Mouse (Mus musculus) right cerebral cortex, adult 18-20 months (tissue): Measurements from ENCODE around the gene Selenop.

ENCODE experiments used
- DNase-seq: peaks from one replicate; pipeline ENCODE4 v3.0.0; 2022; ENCODE audit warnings: mixed read lengths

Gene Selenop

DNA sequence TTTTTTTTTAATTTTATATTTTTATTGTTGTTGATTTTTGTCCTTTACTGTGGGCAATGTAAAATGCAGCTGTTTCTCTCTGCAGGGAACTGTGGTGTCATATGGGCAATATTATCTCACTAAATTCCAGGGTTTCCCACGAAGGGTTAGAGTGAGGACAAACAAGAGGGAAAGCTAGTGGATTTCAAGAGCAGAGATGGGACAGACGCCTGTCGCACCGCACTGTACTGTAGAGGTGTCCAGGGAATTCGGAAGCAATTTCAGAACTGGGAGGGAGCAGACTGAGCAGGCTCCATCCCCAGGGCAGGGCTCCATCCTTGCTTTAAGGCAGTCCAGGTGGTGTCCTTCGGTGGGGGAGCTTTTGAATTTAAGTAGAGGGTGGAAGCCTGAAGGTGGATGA, 2.9 kb downstream of the Selenop start:
- DNase-seq: no peak

DNA sequence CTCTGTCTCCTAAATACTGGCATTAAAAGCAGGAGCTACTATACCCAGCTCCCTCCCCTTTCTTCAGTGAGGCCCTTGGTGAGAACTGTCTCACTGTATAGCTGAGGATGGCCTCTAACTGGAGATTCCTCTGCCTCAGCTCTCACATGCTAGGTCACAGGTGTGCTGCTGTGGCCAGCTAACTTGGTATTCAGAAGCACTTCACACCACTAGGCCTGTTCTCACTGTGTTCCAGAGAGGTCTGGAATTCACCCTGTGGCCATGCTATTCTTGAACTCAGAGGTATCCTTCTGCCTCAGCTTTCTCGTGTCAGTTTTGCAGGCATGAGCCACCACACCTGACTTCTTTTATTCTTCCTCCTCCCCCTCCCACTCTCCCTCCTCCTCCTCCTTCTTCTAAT, 4.8 kb downstream of the Selenop start:
- no peak for DNase-seq

DNA sequence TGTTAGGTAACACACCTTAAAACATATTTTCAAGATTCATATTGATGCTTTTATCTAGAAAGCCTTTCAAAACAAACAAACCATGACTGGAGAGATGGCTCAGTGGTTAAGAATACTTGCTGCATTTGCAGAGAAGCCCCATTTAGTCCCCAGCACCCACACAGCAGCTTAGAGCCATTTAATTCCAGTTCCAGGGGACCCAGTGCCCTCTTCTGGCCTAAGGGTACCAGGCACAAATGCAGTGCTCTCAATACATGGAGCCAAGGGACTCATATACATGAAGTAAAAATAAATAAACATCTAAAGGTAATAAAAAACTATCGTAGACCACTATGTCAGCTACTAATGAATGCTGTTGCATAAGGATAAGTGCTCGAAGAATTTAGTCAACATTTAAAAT, 9.0 kb downstream of the Selenop start:
- no peak for DNase-seq

DNA sequence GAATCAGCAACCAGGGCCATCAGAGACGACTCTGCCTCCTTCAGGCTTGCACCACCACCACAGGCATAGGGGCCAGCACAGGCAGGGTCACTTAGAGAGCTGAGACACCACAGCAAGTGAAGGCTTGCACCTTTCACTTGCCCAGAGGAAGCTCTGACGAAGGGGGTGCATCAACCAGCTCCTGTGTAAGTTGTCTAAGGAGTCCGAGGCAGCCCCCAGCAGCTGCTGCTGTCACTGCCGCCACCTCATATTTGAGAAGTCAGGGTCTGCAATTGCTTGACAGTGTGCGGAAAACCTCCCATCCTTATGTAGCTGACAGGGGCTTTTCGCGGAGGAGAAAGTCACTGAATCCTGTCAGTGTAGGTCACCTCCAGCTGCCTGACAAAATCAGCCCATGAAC, 10.9 kb downstream of the Selenop start:
- DNase-seq: no peak

DNA sequence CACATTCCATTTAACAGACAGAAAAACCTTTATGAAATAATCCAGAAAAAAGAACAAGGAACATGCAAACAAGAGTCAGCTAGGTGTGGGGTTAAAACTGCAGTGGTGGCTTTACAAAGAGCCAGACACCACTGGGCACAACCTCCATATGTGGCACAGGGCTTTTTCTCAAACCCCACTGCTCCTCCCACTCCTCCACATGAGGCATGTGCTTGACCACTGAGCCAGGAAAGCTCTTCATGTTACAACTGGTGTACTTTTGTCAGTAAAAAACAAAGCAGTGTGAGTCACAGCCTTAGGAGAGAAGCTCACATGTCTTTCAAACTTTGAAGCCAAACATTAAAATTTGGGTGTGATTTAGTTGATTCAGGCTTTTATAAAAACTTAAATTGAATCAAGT, 12.9 kb downstream of the Selenop start:
- DNase-seq: no peak

DNA sequence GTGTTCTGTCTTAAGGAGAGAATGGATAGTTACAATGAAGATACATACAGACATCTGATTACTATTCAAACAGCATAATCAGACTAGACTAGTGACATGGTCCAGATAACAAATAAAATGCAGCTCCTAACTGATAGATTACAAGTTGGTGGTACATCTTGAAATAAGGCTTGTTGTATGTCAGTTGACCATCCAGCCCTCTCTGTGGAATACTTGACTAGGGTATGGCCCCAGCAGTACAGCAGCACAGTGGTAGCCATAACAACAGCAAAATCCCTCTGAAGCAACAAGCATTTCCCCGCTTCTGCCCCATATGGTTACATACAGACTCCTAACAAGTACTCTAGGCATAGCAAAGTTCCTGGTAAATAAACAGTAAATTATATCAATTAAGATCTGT, 13.4 kb downstream of the Selenop start:
- DNase-seq: no peak

DNA sequence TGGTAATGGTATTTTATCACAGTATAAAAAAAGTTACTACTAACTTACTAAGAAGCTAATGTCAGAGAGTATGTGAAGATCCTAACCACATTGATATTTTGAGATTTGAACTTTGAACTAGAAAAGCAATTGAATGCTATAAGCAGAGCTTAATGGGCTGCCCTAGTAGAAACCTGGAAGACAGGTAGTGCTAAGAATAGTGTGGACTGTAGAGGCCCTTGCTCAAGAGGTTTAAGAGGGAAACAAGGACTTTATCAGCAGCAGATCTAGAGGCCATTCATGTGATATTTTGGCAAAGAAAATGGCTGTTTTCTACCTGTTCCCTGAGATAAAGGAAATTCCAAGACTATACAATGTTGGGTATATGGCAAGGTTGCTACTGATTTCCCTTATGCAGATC, 17.7 kb downstream of the Selenop start:
- no peak for DNase-seq

DNA sequence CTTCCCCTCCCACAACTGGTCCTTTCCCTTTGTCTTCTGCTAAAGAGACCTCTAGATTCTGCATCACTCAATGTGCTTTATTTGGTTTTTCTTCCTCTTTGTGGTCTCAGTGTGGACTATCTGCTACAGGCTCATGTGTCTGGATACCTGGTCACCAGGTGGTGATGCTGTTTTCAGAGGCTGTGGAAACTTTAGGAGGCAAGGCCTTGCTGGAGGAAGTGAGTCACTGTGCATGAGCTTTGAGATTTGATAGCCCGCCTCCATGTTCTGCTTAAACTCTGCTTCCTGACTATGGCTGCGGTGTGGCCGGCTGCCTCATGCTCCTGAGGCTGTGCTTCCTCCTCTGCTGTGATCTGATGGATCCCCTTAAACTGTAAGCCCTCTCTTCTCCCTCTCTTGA, 22.1 kb downstream of the Selenop start:
- DNase-seq: no peak

DNA sequence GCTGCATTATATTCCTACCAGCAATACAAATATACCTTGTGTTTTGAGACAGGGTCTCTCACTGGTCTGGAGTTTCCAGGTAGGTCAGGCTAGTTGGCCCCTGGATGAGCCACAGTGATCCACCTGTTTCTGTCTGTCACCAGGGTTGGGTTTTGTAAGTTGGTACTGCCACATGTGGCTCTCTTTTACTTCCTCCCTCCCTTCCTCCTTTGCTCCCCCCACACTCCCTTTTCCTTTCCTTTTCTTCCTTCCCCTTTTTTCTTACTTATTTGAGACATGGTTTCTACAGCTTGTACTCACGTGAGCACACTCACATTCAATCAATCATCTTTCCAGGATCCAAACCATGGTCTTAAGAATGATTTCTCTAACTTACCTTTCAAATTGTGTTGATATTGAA, 25.1 kb downstream of the Selenop start:
- no peak for DNase-seq

DNA sequence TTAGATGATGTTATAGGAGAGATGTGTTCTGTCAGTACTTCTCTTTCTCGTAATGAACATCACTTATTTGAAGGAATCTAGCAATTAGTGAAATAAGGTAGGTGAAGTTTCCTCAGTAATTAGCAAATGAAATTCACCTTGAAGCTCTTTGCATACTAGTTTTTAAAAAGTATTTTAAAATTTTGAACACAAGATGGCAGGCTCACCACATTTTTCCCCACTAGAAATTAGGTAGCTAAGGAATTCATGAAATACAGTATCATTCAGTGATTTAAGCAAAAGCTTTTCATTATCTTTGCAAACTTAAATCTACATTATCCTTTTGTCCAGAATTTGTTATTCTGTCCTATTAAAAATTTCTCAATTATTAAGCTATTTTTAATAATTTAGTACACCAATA, 27.6 kb downstream of the Selenop start:
- no peak for DNase-seq

DNA sequence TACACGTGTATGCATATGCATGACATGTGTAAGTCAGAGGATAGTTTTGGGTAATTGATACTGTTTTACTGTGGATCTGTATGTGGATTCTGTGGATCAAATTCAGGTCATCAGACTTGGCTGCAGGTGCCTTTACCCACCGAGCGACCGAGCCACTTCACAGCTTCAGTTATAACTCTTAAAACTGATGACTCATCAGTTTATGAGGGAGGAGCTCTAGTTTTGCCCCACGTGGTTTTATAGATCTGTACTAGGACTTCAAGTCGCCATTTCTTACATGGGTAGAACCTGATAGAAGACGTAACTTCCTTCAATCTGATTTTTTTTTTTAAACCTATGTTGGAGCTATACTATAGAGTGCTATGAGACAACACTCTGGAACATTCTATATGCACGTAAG, 29.3 kb downstream of the Selenop start:
- no peak for DNase-seq

DNA sequence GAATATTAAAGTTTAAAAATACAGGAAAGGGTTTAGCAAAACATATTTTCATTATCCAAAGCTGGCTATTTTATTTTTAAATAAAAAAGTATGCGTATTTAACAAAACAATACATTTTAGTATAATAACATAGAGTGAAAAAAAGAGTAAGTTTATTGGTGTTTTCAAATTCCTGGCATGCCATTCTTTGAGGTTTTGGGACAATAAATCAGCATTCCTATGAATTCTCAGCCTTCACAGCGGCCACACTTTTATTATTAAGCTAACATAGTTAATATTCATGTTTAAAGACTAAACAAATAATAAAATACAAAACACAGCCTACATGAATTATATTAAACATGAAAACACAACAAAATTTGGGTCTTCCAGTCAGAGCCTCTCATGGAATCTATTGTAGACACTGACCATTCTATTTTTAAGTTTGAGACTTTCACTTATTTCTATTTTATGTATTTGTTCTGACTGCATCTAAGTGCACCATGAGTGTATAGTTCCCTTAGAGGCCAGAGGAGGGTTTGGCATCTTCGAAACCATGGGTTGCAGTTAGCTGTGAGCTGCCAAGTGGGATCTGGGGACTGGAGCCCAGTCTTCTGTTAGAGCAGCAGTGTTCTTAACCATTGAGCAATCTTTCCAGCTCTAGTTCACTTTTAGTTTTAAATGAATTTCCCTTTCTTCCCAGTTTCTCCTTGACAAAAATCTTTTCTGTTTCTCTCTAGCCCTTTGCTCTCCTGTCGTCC, 32.2 kb downstream of the Selenop start:
- DNase-seq: no peak

DNA sequence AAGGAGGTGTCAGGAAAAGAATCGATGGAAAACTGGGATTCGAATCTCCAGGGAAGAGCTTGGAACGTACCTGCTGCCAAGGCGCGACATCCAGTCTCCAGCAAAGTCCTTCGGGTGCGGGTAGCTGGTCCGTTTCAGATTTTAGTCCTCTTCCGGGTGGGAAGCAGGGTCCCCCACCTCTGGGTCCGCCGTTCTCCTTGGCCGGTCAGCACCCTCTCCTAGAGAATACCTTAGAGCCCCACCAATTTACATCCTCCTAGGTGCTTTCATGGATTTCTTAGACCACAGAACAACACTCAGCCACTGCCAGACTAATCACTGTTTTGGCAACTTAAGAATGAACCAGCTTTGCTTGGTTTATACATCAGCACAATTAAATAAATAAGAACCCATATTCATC, 35.1 kb downstream of the Selenop start, which contains the start of gene Ccdc152:
Ccdc152 (minus strand) TSS at position 101 of the 400 bp plus-strand sequence.
- DNase-seq: no peak

DNA sequence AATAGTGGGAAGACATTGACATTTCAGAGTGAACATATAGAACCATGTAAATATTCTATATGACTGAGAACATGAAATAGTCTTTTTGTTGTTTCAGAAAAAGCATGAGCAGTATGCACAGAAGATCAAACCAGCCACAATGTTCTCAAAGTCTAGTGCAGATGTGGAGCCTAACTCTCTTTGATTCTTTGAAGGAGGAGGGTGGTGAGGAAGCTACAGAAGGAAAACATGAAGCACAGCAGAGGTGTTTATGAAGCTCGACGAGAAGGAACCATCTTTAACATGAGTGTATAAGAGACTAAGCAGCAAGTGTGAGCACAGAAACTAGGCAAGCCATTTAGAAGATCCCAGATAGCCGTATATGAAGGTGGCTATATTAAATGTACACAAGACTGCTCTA, 41.5 kb downstream of the Selenop start:
- DNase-seq: no peak

DNA sequence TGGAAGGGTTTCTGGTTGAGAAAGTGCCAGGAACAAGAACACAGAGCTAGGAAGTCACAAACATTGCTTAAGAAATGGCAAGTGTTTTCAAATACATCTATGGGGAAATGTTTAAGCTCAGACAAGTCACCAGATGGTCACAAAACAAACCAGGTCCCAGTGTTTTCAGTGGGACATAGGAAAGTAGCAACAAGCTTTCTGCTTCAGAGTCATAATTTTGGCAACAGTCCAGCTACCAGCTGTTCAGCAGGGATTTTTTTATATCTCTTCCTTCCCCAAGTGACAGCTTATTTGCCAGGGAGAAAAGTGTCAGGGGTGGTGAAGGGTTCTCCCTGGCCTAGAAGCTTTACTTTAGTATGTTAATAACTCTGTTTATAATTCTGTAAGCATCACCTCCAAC, 44.6 kb downstream of the Selenop start:
- DNase-seq: peak; percentile 37

DNA sequence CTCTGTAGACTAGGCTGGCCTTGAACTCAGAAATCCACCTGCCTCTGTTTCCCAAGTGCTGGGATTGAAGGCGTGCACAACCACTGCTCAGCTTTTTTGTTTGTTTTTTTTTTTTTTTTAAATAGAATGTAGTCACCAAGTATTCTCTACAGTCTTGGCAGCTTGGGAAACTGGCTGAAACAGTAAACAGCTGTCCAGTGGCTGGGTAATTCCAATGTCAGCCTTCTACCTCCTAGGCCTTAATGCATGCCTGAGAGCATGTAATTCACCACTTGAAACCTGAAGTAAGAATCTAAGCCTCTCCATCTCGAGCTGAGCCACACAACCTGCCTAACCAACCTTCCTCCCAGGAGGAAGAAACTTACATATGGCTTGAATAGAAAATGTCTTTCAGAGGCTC, 48.3 kb downstream of the Selenop start:
- no peak for DNase-seq

DNA sequence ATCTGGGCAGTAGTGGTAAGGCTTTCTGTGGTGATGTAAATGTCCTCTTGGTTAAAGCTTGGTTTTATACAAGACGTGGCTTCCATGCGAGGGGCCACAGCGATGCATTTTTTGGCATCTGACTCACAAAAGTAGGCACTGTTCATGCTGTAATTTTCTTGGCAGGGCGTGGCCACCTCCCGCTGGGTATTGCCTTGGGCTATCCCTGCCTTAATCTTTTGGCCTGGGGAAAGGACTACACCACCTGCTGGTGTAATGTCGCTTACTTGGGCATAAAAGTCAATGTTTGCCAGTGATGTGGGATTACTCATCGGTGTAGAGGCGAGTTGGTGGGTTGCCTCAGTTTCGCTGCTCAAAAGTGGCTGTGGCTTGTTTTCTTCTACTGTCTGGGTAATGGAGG, 51.6 kb downstream of the Selenop start:
- DNase-seq: no peak

DNA sequence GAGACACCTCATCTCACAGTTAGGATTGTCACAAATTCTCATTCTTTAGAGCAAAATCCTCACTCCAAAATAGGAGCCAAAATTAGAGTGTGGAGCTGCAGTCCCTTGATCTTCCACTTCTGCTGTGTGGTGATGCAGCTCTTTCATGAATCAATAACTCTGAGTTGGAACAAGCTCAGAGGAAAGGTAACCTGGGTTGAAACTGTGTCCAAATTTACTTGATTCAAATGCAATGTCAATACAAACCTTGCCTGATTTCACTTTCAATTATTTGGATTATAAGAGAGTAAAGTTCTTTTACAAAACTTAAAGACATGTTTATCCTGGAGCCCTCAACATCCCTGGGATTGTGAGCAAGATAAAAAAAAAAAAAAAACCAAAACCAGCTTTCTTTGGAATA, 54.7 kb downstream of the Selenop start:
- no peak for DNase-seq
